Mouse (Mus musculus): ENCODE data around the gene Ksr1.

- TF ChIP-seq CTCF (IDR thresholded peaks at IDR 0.05; ENCODE audit: control insufficient read depth, insufficient read depth, low read length) (no peak), POLR2A (IDR thresholded peaks at IDR 0.05; ENCODE audit: borderline replicate concordance, control insufficient read depth, low read depth, low read length) (no peak)
Observed at GRCm38 (mm10) chr11:79067172-79067571, 79.0 kb downstream of the Ksr1 start.

Measured in bone marrow, adult 2 months (tissue).